Mouse (Mus musculus) kidney, postnatal 4 days (tissue): ENCODE data around the gene Fhdc1.

Source experiments
- DNase-seq, 2 experiments: peaks; one replicate each; pipeline ENCODE4 v3.0.0; 2021; ENCODE audit warnings: mixed read lengths in 2 of 2

The Fhdc1 gene

DNA sequence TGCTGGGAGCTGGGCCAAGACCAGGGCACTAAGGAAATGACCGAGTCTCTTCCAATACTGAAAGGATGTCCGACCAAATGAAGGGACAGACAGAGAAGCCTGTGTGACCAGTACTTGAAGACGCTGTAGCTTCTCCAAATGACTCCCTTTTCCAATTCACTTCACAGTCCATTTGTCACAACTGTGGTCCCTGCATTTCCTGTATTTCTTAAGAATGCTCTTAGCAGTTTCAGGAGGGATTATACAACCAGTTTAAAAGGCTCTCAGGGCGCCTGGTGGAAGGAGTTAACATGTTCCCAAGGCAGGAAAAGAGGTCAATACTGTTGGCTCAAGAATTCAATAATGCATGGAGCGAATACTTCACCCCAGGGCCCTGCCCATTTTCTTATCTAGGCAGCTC lies 7.3 kb downstream of the Fhdc1 start:
- no peak for DNase-seq

DNA sequence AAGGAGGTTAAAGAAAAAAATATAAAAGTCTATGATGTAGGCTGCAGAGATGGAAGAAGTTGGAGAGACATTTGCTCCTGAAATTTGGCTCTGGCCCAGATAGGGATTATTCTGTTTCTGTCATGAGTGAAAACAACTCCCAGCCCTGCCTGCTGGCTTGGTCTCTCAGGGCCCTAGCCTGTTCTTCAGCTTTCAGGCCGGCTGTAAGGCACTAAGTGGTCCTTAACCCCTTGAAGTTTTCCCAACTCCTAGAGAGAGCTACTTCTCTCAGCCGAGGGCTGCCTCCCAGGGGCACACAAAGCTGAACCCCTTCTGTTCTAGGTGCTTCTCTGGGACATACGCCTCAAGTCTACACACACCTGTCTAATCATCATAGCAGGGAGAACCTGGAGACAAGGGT lies 7.7 kb downstream of the Fhdc1 start:
- DNase-seq: no peak

DNA sequence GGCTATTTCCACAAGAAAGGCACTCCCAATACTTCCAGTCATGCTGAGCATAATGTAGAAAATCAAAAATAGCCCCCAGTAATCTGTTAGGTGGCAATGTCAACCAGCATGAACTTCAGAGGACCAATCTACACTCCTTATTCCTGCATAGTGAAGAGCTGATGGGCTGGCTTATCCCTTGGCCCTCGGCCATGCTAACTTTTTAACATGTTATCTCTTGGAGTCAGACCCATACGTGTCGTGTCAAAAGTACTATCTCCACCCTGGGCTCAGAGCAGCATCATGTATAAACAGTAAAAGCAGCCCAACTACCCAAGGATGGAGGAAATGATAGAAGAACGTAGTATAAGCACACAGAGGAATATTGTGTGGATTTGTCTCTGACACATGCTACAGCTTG lies 9.1 kb downstream of the Fhdc1 start:
- DNase-seq: no peak

DNA sequence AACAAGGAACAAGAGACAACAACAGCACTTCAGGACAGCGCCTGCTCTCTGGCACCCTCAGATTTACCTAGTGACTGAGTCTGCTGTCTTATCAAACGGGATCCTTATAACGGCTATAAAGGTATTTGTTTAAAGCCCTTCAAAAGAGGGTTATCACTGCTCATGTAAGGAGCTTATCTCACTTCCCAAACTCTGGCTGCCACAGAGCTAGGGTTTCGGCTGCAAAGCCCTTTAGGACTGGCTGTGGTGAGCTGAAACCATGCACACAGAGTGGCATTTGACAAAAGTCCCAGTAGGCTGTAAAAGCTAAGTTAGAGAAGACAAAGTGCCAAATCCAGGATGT lies 12.1 kb downstream of the Fhdc1 start:
- no peak for DNase-seq

DNA sequence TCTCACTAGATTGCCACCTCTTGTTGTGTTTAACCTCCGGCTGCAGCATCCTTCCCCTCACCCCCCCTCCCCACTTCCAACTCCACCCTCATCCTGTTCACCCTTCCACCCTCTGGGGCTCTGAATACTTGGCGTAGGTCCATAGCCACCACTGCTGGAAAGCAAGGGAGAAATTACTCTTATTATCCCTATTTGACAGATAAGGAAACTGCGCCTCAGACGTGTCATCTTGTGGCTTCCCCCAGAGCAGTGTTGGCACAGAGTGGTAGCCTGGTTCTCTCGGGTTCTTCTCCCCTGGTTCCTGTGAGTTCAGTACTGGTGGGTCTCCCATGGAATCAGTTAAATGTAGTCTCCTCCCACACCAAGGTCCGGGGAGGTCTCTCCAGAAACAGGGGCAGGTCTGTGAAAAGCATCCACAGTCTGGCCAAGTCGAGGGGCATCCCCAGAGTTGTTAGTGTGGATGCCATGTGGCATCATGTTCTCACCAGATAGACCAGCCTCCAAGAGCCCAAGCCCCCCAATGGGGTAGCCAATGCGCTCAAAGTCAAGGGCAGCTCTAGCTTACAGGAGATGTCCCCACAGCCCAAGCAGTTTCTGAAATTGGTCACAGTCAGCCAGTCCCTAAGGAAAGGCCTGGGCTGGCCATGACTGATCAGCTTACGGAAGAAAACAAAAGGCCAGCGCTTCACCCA lies 12.7 kb downstream of the Fhdc1 start:
- DNase-seq: peak; percentile 43 to 63

DNA sequence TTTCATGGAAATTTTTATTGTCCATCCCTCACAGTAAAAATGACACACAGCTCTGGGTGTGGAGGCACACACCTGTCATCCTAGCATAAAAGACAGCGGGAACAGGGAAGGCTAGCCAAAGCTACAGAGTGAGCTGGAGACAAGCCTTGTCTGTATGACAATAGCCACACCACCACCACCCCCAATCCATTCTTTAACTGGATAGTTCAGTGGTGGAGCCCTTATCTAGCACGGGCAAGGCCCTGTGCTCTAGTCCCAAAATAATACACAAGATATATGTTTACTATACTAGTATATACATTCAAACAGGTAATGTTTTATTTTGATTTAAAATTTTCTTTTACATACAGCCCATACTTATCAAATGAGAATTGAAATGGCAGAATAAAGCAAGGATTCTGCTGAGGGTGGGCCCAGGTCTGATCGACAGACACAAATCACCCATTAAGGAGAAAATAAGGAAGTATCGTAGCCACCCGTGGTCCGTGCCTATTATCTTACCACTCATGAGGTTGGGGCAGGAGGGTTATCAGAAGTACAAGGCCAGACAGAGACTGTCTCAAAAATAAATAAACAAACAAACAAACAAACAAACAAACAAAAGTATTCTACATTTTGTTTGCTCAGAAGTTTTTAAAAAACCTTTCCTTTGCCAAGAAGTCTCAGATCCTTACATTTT lies 14.3 kb downstream of the Fhdc1 start:
- no peak for DNase-seq

DNA sequence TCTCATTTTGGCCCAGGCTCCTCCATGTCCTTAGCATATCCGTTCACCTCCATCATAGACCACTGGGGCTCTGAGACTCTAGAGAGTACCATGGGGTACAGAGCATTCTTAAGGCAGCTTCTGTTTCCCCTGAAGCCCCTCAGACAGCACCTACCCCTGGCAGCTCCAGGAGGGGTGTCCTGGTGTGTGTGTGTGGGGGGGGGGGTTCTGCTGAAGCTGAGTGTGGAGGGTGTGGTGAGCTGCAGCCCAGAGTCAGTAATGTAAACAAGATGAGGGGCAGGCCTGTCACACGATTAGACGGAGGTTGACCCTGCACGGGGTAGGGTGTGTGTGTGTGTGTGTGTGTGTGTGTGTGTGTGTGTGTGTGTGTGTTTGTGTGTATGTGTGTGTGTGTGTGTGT lies 18.5 kb downstream of the Fhdc1 start:
- DNase-seq: no peak

DNA sequence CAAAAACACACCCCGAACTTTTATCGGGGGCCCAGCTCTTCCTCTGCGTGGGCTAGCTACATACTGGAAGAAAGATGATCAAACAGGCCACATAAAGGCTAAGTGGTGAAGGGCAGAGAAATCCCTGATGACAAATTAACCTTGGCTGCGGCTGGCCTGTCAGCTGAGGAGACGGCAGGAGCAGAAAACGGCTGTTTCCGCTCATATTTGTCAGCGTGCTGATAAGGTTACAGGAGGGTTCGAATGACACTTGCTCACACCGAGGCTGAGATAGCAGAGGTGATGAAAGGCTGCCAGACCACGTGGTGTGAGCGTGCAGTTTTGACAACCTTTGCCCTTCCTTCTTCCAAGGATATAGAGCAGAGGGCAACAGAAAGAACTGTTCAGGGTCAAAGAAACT lies 19.3 kb downstream of the Fhdc1 start:
- peak; percentile 64 to 68 for DNase-seq

DNA sequence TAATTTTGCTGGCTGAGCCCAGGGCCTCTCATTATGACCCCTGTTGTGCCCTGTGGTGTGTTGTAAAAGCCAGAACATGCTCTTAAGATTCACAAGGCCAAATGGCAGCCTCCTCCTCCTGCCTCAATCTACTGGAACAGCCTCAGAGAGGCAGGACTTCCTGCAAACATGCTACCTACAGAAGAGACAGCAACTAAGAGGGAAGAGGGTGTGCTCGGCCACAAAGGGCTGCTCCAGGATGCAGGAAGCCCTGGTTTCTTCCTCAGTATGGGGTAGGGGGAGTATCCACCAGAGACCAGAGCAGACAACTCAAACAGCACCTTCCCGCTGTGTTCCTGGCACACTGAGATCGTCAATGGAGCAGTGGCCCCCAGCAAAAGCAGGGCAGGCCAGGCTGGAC lies 19.7 kb downstream of the Fhdc1 start:
- DNase-seq: no peak

DNA sequence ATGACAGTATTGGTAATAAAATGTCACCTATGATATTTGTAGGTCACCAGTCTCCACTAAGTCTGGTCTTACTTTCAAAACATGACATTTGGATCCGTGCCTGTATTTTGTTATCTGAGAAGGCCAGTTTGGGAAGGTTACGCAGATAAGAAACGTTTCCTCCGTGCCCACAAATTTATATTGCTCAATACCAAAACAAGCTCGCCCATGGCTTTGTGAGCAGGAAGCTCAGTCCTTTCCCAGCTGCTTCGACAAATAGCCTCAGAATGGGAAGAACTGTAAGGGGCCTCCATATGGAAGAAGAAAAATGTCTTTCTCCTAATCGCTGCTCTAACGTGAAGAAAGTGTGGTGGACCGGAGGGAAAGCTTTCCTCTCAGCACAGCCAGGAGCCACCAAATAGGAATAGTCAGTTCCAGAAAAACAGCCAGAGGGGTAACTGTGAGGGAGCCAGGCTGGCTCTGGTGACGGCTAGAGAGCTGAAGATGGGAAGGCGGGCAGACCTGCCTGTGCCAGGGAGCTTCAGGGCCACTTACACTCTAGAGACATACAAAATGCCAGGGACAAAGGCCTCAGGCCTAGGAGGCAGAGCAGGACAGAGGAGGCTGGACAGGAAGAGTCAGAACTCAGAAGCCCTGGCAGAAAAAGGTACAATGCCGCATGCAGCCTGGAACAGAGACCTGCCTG lies 24.4 kb downstream of the Fhdc1 start:
- DNase-seq: no peak

DNA sequence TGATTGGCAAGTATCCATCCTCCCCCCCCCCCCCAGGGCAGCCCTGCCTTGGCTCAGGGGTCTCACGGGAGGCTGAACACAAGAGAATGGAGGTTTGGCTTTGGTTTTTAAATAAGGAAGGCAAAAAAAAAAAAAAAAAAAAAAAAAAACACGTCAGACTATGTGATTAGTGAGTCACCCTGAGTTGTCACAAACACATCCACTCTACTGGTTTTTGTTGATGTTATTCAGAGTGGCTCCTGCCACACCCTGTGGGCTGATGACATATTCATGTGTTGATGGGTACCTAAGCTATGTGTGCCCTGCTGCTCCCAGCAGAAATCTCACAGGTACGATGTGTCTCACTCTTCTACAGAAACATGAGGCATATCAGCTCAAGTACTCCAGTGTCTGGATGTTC lies 29.6 kb downstream of the Fhdc1 start:
- DNase-seq: no peak

DNA sequence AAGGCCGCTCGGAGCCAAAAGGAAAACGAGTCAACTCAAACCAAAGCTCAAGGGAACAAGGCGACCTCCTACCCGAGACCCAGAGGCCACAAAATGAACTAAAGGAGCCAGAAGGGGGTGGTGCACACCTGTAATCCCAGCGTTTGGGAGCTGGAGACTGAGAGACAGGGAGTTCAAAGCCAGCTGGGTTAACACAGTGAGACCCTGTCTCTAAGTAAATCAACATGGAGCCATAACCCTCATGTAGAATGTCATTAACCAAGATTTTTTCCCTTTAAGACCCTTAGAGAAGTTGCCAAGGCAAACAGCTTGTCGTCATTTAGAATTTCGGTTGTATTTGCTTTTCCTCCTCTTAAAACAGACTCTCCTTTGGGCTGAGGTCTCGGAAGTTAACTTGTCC lies 31.2 kb downstream of the Fhdc1 start:
- no peak for DNase-seq

DNA sequence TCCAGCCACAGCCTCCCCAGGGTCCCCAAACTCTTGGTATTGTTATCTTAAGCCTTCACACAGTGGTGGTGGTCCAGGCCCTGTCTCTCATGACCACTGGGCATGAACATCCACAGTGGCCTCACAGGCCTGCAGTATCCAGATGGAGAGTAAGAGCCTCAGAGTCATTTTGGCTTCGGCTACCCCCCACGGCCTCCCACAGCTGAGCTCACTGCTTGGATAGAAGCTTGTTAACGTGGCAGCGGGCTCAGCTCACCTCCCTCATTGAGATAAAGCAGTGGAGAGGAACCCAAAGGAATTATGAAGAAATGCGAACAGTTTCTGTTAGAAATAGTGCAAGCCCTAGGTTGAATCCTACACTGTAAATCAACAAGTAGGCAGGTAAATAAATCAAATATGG lies 32.4 kb downstream of the Fhdc1 start:
- no peak for DNase-seq

DNA sequence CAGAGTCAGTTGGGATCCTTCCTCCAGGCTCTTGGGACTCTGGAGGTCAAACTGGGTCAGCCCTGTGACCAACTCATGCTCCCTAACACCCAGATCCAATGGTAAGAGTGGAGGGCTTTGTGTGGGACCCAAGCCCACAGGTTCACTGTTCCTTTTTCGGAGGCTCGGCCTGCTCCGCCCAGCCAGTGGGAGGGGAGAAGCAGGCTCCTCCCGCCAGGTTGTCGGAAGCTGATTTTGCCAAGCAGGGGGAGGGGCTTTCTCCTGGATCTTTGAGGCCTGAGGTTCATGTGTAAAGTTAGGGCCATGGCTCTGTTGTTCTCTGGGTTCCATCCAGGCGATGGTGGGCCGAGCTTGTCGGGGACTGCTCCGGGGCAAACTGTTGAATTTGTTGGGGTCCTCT lies 34.4 kb downstream of the Fhdc1 start:
- DNase-seq: no peak

DNA sequence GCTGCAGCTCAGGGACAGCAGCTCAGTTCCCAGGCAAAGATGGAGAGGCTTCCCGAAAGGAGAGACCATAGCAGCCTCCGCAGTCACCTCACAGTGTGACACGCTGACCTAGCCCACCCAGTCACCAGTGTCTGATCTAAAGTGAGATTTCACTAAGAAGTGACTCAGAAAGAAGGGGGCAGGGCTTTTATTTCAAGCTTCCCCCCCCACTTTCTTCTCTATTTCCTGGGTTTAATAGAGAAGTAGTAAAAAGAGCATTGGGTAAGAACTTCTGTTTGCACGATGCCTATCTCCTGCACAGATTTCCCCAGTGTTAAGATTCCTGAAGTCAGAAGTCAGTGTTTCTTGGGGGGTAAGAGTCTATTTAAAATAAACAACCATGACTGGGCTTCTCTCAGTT lies 37.3 kb downstream of the Fhdc1 start:
- DNase-seq: no peak

DNA sequence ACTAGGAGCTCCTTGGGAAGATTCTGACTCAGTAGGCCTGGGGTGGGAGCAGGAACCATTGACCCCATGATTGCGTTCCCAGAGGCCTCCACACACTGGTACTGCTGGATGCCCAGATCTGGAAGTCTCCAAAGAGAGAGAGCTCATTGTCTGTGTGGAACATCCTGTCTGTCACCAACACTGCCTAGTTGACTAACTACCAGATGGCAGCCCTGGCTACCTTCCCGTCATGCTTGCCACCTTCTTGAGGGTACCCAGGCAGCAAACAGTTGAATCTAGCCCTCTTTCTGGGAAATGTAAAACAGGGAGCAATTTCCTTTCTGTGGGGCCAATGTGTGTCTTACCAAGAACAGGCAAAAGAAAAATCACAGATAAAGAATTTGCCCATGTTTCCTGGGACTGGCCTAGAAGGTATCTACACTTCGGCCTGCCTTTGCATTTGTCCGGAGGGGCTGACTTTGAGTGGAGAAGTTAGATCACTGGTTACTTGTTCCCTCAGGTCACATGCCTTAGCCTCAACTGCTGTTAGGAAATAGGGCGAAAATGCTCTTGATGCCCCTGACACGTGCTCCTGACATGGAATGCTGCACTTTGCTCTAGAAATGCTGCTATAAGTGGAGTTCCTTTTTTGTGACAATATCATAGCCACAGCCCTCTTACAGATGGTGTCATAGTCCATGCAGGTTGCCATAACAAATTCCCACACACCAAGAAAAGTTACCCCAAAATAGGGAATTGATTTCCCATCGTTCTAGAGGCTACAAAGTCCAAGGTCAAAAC lies 40.6 kb downstream of the Fhdc1 start:
- no peak for DNase-seq

DNA sequence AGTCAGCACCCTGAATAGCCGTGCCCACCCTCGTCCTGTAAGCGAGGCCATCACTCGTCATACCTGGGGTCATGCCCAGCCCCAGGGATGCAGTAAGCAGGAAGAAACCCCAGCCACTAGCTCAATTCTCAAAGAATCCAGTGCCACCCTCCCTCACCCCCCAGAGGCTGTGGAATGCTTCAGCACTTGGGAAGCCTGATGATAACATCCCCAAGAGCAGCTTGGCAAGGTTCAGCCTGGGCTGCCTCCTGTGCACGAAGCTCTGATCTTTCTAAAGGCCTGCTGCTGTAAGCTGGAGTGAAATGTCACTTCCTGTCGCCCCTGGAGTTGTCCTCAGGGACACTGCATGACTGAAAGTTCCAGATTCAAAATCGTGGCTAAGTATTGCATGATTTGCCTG lies 41.4 kb downstream of the Fhdc1 start:
- no peak for DNase-seq

DNA sequence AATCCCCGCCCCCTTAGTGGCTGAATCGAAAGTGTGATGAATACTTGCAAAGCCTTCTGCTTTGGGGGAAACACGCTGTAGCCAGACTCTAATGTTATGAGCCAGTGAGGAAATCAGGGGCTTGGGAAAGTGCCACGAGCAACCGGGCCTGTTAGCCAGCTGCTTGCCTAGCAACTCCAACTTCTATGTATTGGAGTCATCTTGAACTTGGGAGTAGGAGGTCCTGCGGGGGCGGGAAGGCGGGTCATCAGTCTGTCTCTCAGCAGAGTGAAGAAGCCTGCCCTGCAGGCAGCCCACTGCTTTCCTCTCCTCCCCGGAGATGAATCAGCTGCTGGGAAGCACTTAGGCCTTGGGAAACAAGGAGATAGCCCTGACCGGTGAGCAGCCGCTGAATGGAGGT lies 42.1 kb downstream of the Fhdc1 start:
- peak; percentile 76 to 85 for DNase-seq

DNA sequence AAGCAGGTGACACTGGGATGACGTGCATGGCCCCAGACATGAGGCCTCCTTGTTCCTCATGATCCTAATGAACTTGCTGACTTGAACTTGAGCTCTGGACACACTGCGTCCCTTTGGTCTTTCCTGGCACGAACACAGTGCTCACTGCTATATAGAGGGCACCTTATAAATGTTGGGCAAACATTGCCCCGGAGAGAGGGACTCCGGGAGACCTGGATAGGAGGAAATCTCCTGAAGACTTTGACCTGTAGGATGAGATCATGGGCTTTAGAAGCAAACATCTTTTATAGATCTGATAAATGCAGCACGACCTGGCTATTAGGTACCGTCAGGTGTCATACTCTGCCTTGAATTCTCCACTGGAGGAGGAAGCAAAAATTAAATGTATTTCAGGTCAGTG lies 43.3 kb downstream of the Fhdc1 start:
- no peak for DNase-seq

DNA sequence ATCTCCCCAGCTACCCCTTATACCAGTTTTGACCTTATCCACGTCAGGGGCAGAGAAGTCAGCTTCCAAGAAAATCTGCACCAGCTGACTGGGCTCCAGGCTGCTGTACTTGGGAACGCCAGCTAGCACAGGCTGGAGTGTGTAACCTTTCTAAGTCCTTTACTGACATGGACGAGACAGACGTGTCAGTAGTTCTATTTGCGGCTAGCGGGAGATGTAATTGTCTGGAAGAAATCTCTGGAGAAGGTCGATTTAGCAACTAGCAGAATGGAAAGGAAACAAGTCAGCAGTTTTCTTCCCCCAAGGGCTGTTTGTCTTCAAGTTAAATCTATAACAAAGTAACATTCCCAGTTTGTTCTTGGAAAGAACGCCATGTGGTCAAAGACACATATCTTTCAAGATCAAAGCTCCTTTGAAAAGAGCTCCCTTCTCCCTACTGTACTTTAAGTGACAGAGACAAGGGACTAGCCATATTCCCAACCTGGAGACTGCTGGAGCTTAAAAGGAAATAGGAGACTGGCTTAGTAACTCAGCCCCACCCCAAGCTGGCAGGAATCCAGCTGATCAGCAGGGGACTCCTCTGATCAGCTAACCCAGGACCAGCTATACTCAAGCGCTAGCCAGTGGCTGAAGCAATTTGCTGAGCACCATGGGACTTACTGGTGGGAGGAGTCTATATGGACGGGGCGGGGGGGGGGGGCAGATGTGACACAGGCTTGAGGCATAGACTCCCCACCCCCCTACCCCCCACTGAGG lies 44.8 kb downstream of the Fhdc1 start:
- DNase-seq: peak; percentile 80 to 85

DNA sequence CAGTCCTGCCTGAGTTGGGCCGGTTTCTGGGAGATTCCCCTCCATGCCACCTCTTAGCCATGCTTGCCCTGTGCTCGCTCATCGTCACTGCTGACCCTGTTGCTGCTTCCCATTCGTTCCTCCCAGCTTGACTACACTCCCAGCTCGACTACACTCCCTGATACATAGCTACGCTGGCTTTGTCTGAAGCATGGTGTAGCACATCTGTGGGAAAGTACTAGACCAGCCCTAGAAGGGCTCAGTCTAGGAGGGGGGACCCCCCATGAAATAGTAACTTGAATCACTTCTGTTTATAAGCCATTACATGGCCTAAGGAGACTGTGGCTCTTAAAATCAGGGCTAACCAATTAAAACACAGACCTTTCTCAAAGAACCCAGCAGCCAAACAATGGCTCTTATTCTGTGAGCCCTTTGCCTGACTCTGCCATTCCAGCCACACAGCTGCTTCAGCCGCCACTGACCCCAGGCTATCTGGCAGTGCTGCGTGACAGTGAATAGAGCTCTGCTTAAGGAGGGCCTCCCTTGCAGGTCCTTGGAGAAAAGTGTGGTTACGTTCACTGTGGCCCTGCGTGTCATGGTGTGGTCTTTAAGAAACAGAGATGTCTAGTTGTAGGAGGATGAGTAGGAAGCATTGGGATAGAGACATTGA lies 47.3 kb downstream of the Fhdc1 start:
- DNase-seq: no peak

DNA sequence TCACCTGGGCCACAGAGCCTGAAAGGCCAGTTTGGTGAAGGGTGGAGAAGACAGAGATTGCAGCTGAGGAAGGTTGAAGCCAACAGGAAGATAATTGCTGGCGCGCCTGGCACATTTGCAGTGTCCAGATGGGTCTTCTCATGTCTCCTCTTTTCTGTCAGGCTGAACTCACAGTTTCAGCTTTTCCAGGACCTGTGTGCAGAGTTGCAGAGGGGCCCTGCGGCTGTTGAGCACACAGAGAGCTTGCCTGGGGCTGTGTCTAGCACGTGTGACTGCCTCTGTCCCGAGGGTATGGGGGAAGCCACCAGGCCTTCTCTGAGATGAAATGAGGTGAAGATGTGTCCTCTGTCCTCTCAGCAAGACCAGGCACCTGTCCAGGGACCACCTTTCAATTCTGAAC lies 49.0 kb downstream of the Fhdc1 start:
- DNase-seq: no peak
